ENCODE assay signal across 27 mouse cellular contexts in the genomic region with DNA sequence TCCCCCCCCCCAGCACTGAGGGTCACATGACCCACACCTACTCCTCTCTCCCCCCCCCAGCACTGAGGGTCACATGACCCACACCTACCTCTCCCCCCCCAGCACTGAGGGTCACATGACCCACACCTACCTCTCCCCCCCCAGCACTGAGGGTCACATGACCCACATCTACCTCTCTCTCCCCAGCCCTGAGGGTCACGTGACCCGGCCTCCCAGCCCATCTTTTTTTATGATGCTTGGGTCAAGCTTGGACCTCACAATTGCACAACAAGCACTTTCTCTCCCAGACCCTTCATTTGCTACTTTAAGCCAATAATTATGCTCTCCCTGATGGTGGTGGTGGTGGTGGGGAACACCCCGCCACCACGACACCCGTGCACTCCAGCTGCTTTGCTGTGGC.
"Had no signal": no experiment of that assay in that cellular context is flagged by ENCODE, and none has a peak within 500 bp of the region (broad histone marks: within the 10 kb centered on the region; RNA-seq: fewer than 3 reads in every experiment).

No protein-coding gene starts in this region.

- H3K36me3 ChIP-seq: heart, embryonic 15.5 days; limb, embryonic 10.5 days; limb, embryonic 12.5 days had no signal

- H3K9ac ChIP-seq: heart, embryonic 13.5 days; heart, embryonic 15.5 days; hindbrain, embryonic 13.5 days; hindbrain, embryonic 15.5 days; kidney, embryonic 15.5 days; limb, embryonic 12.5 days; liver, embryonic 13.5 days; liver, embryonic 15.5 days; liver, postnatal 0 days had no signal

- H3K27ac ChIP-seq: heart, adult 2 months; heart, embryonic 13.5 days; heart, embryonic 15.5 days; hindbrain, embryonic 13.5 days; hindbrain, embryonic 15.5 days; hindbrain, postnatal 0 days; left cerebral cortex, adult 2 months; limb, embryonic 10.5 days; limb, embryonic 12.5 days; liver, embryonic 13.5 days; liver, embryonic 15.5 days had no signal

- H3K27me3 ChIP-seq: heart, embryonic 13.5 days; heart, embryonic 15.5 days; hindbrain, embryonic 13.5 days; hindbrain, embryonic 15.5 days; kidney, embryonic 15.5 days; limb, embryonic 12.5 days; liver, embryonic 13.5 days; liver, embryonic 15.5 days had no signal

- H3K4me3 ChIP-seq: heart, adult 2 months; heart, embryonic 13.5 days; heart, embryonic 15.5 days; hindbrain, embryonic 13.5 days; hindbrain, embryonic 15.5 days; kidney, embryonic 15.5 days; left cerebral cortex, adult 2 months; limb, embryonic 10.5 days; limb, embryonic 12.5 days; liver, embryonic 13.5 days; liver, embryonic 15.5 days had no signal

- DNase-seq: gastrocnemius, postnatal 14 days; gastrocnemius, postnatal 36 days; heart, adult 11 months; heart, adult 2 months; heart, postnatal 14 days; heart, postnatal 36 days; kidney, adult 11 months; kidney, adult 2 months; kidney, postnatal 14 days; kidney, postnatal 36 days; layer of hippocampus, adult 9-11 months; layer of hippocampus, postnatal 36 days; liver; liver, embryonic 13.5 days; liver, postnatal 0 days had no signal

- H3K4me2 ChIP-seq: heart, embryonic 11.5 days; heart, embryonic 13.5 days; heart, embryonic 15.5 days; hindbrain, embryonic 13.5 days; hindbrain, embryonic 15.5 days; kidney, embryonic 15.5 days; limb, embryonic 12.5 days; liver, embryonic 11.5 days; liver, embryonic 13.5 days; liver, embryonic 15.5 days had no signal

- H3K9me3 ChIP-seq: heart, embryonic 13.5 days; heart, embryonic 15.5 days; hindbrain, embryonic 13.5 days; hindbrain, embryonic 15.5 days; kidney, embryonic 15.5 days; limb, embryonic 10.5 days; limb, embryonic 12.5 days; liver, embryonic 13.5 days; liver, embryonic 15.5 days had no signal
